In the genomic region with DNA sequence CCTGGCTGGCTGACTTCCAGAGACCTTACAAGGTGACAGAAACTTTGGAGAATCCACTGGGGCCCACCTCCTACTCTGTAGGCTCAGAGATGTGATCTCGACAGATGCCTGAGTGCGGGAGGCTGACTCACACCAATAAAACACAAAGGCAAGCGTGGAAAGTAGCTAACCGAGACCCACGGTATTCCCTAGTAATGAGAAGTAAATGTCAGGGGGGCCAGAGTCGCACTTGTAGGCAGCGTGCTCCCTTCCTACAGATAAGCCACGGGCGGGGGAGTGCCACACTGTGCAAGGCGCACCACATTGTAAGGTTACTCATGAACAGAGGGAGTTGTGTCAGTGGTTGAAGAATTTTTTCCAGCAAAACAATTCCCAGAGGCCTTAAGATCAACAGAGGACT, we compare ENCODE assay signal across 21 mouse cellular contexts. TPM values are rescaled to one million over a fixed set of nuclear protein-coding genes. Genes with fewer than 3 reads are reported as not detected.
DNase-seq lines count a peak whose midpoint lies in the region; ATAC-seq and TF ChIP-seq lines count a peak whose summit lies in the region.
"Had no signal": no experiment of that assay in that cellular context is flagged by ENCODE, and none has a peak within 500 bp of the region (broad histone marks: within the 10 kb centered on the region; RNA-seq: fewer than 3 reads in every experiment).

No protein-coding gene starts in this region.

- H3K9me3 ChIP-seq in kidney, postnatal 0 days (replicated peaks; ENCODE audit: low read length) = no peaks in the 10 kb centered on the region
- no peaks in the 10 kb centered on the region for H3K9me3 ChIP-seq in hindbrain, embryonic 12.5 days (replicated peaks)
- H3K9me3 ChIP-seq: embryonic facial prominence, embryonic 10.5 days; forebrain, embryonic 13.5 days; midbrain, embryonic 15.5 days had no signal

- H3K9ac ChIP-seq in kidney, postnatal 0 days (ENCODE audit: low read depth, low read length) = no peak overlapping the region
- no peak overlapping the region for H3K9ac ChIP-seq in hindbrain, embryonic 12.5 days
- H3K9ac ChIP-seq: forebrain, embryonic 13.5 days; liver, embryonic 14.5 days; midbrain, embryonic 15.5 days had no signal

- no peak overlapping the region for H3K4me2 ChIP-seq in kidney, postnatal 0 days (ENCODE audit: low read length)
- H3K4me2 ChIP-seq in hindbrain, embryonic 12.5 days (replicated peaks) = no peak overlapping the region
- H3K4me2 ChIP-seq: forebrain, embryonic 13.5 days; midbrain, embryonic 15.5 days had no signal

- WGBS in kidney, postnatal 0 days = 54% methylated on average over 10 of the region's 10 CpGs
- 90% methylated on average over 10 of the region's 10 CpGs for WGBS in hindbrain, embryonic 12.5 days

- no peak for TF ChIP-seq CTCF in kidney, postnatal 0 days (IDR thresholded peaks at IDR 0.05; ENCODE audit: low read depth)

- peak; percentile 25 to 33 for DNase-seq in frontal cortex, postnatal 36 days (ENCODE audit: low spot score in 2 of 2)
- DNase-seq in frontal cortex, postnatal 10 days (ENCODE audit: low spot score in 2 of 2) = no peak
- no peak for DNase-seq in kidney, postnatal 0 days (ENCODE audit: low spot score)
- no peak for DNase-seq in kidney, adult 18-20 months
- DNase-seq in ovary, adult 18-20 months (ENCODE audit: low spot score) = peak; percentile 20
- no peak for DNase-seq in ovary, postnatal 14 days (ENCODE audit: low spot score)
- peak; percentile 66 for DNase-seq in testis, postnatal 14 days (ENCODE audit: low spot score)
- DNase-seq: adrenal gland, postnatal 14 days; cerebellum, adult 18-20 months; heart, adult 2 months; heart, postnatal 36 days; kidney, postnatal 25 days; left cerebral cortex, postnatal 4 days; lung, postnatal 10 days; right cerebral cortex, postnatal 25 days had no signal

- no peak overlapping the region for H3K4me3 ChIP-seq in kidney, postnatal 0 days (replicated peaks; ENCODE audit: low read depth, low read length)
- no peak overlapping the region for H3K4me3 ChIP-seq in hindbrain, embryonic 12.5 days
- H3K4me3 ChIP-seq: embryonic facial prominence, embryonic 10.5 days; forebrain, embryonic 13.5 days; heart, adult 2 months; midbrain, embryonic 15.5 days had no signal

- peak overlapping the region; percentile 10; the same call in 1 of the 2 replicates for H3K27ac ChIP-seq in kidney, postnatal 0 days
- no peak overlapping the region for H3K27ac ChIP-seq in hindbrain, embryonic 12.5 days
- H3K27ac ChIP-seq: embryonic facial prominence, embryonic 10.5 days; forebrain, embryonic 13.5 days; heart, adult 2 months; liver, embryonic 14.5 days; midbrain, embryonic 15.5 days had no signal

- H3K36me3 ChIP-seq in kidney, postnatal 0 days (ENCODE audit: insufficient read depth, low read length) = peaks cover 10% of the 10 kb centered on the region
- H3K36me3 ChIP-seq in hindbrain, embryonic 12.5 days = peaks cover 65% of the 10 kb centered on the region

- ATAC-seq in kidney, postnatal 0 days (replicated peaks; ENCODE audit: low FRiP score, low read depth) = no peak
- ATAC-seq in hindbrain, embryonic 12.5 days (ENCODE audit: low FRiP score) = no peak
- ATAC-seq: activated CD4-positive, CD25-positive, alpha-beta regulatory T cell, adult 4 months; forebrain, embryonic 13.5 days; midbrain, embryonic 15.5 days had no signal

- H3K4me1 ChIP-seq in kidney, postnatal 0 days (replicated peaks; ENCODE audit: insufficient read depth, low read length) = no peaks in the 10 kb centered on the region
- no peaks in the 10 kb centered on the region for H3K4me1 ChIP-seq in hindbrain, embryonic 12.5 days
- H3K4me1 ChIP-seq: embryonic facial prominence, embryonic 10.5 days; forebrain, embryonic 13.5 days; midbrain, embryonic 15.5 days had no signal

- no peaks in the 10 kb centered on the region for H3K27me3 ChIP-seq in kidney, postnatal 0 days (ENCODE audit: insufficient read depth, low read length)
- no peaks in the 10 kb centered on the region for H3K27me3 ChIP-seq in hindbrain, embryonic 12.5 days
- H3K27me3 ChIP-seq: forebrain, embryonic 13.5 days; midbrain, embryonic 15.5 days had no signal

RNA-seq across cellular contexts. Expression of gene Adat1, which starts 7.6 kb away (rescaled TPM):
- 5.3 and 6.1 TPM in 2 replicates for polyA plus RNA-seq in kidney, postnatal 0 days (2015; fragmentation: Nextera tagmentation; extraction: Ambion mirVana)
- 11.1 and 12.2 TPM in 2 replicates for polyA plus RNA-seq in hindbrain, embryonic 12.5 days (2016; fragmentation: Nextera tagmentation; extraction: Ambion mirVana)

RNA-seq across cellular contexts. Expression of gene Kars, which starts 26.6 kb away (rescaled TPM):
- 139 and 153 TPM in 2 replicates for polyA plus RNA-seq in kidney, postnatal 0 days (2015; fragmentation: Nextera tagmentation; extraction: Ambion mirVana)
- polyA plus RNA-seq in hindbrain, embryonic 12.5 days (2016; fragmentation: Nextera tagmentation; extraction: Ambion mirVana) = 183 and 192 TPM in 2 replicates

RNA-seq across cellular contexts. Expression of gene Terf2ip, which starts 26.7 kb away (rescaled TPM):
- 15.7 and 18.6 TPM in 2 replicates for polyA plus RNA-seq in kidney, postnatal 0 days (2015; fragmentation: Nextera tagmentation; extraction: Ambion mirVana)
- polyA plus RNA-seq in hindbrain, embryonic 12.5 days (2016; fragmentation: Nextera tagmentation; extraction: Ambion mirVana) = 41.0 and 44.0 TPM in 2 replicates

RNA-seq across cellular contexts. Expression of gene Gm6793, which starts 30.3 kb away (rescaled TPM):
- 0.29 and 0.43 TPM in 2 replicates for polyA plus RNA-seq in kidney, postnatal 0 days (2015; fragmentation: Nextera tagmentation; extraction: Ambion mirVana)
- 0.23 and 1.2 TPM in 2 replicates for polyA plus RNA-seq in hindbrain, embryonic 12.5 days (2016; fragmentation: Nextera tagmentation; extraction: Ambion mirVana)
- polyA plus RNA-seq: heart, adult 2 months had no signal

RNA-seq across cellular contexts. Expression of gene Gabarapl2, which starts 44.0 kb away (rescaled TPM):
- polyA plus RNA-seq in kidney, postnatal 0 days (2015; fragmentation: Nextera tagmentation; extraction: Ambion mirVana) = 264 and 266 TPM in 2 replicates
- 327 and 330 TPM in 2 replicates for polyA plus RNA-seq in hindbrain, embryonic 12.5 days (2016; fragmentation: Nextera tagmentation; extraction: Ambion mirVana)

Comparison
In these comparisons a context has a peak if more than half of its experiments do, and no peak if none do; other contexts are left out.
1. DNase-seq: peak in frontal cortex, postnatal 36 days (2 of 2), ovary, adult 18-20 months (single experiment) and testis, postnatal 14 days (single experiment); none in frontal cortex, postnatal 10 days (0 of 2), kidney, postnatal 0 days (single experiment), kidney, adult 18-20 months (single experiment) and ovary, postnatal 14 days (single experiment).